Mouse (Mus musculus) embryonic facial prominence, embryonic 10.5 days (tissue): ENCODE data around the gene Vrk3. TPM values are rescaled to one million over a fixed set of nuclear protein-coding genes. Genes with fewer than 3 reads are reported as not detected.
A peak's percentile ranks its signal among the peaks of the same experiment; 100 is the strongest.

Experiments used
- DNase-seq: peaks from one replicate; pipeline ENCODE4 v3.0.0-alpha.2; 2017; ENCODE audit warnings: low spot score
- H3K27ac ChIP-seq: fragments of 300-500 bp; sonication (generic); replicated peaks from 2 replicates; pipeline ENCODE4 v1.5.1; 2016; ENCODE audit warnings: mild to moderate bottlenecking
- H3K27me3 ChIP-seq: fragments of 300-500 bp; sonication (generic); replicated peaks from 2 replicates; pipeline ENCODE4 v1.6.1; 2016; ENCODE audit warnings: low read depth, mild to moderate bottlenecking; ENCODE audit not compliant: poor library complexity, severe bottlenecking
- H3K36me3 ChIP-seq: fragments of 300-500 bp; sonication (generic); replicated peaks from 2 replicates; pipeline ENCODE4 v1.6.1; 2016; ENCODE audit warnings: mild to moderate bottlenecking, moderate library complexity
- H3K4me1 ChIP-seq: fragments of 300-500 bp; sonication (generic); 2 replicates; pipeline ENCODE4 v1.6.1; 2016
- H3K4me3 ChIP-seq: fragments of 300-500 bp; sonication (generic); 2 replicates; pipeline ENCODE4 v1.5.1; 2016; ENCODE audit warnings: mild to moderate bottlenecking, moderate library complexity
- H3K9me3 ChIP-seq: fragments of 300-500 bp; sonication (generic); 2 replicates; pipeline ENCODE4 v1.6.1; 2016; ENCODE audit warnings: mild to moderate bottlenecking
- WGBS: fragments of 180-500 bp; shearing (Covaris S2); methylation state at CpG from one replicate; pipeline ENCODE4 v1.1.7; 2016; 5-methylcytosine and 5-hydroxymethylcytosine counted together
- polyA plus RNA-seq: library from polyadenylated mRNA; unstranded; fragments of >200 nt; fragmentation: Nextera tagmentation; extraction: Ambion mirVana; gene quantifications from 2 replicates; pipeline ENCODE4 v1.2.1, GENCODE M21; 2016

The Vrk3 gene
- polyA plus RNA-seq, 1 experiment from 2014 or later: 39.3 TPM

GRCm38 (mm10) chr7:44814423-44814822, 66.2 kb downstream of the Vrk3 start:
- no peak for DNase-seq
- Histone ChIP-seq H3K36me3 (peaks cover 57% of the 10 kb centered on the region), H3K27ac (0 out of 2 replicates have a peak overlapping the region, but pooled peaks have one; percentile 99), H3K4me3 (peak overlapping the region; percentile 77; the same call in 1 of the 2 replicates), H3K9me3 (no peaks in the 10 kb centered on the region), H3K27me3 (no peaks in the 10 kb centered on the region), H3K4me1 (peaks cover 35% of the 10 kb centered on the region)
- 92% methylated on average over 4 of the region's 4 CpGs for WGBS

DNA sequence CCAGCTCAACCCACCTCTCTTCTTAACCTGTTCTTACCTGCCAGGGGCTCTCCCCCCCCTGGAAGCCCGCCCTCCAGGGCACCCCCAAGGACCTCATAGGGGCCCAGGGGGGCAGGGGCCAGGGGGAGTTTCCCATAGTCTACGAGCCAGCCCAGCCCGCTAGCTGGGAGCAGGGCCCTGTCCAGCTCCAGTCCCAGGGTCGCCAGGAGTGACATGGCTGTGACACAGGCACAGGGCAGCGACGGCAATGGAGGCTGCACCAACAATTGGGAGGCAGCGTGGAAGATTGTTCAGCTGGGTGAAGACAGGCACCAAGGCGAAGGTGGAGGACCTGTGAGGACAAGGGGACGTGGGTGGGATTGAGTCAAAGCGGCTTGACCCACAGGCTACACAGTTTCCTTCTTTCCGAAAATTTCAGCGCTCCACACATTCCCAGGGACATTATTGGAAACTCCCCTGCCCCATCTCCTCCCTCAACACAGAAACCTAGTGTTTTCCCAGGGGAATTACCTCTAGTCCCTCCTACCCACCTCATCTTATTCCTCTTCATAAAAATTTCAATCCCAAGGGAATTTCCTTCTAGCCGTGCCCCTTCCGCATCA, 66.8 kb downstream of the Vrk3 start:
- Histone ChIP-seq H3K27ac (peak overlapping the region; percentile 99), H3K4me3 (peak overlapping the region; percentile 77), H3K9me3 (no peaks in the 10 kb centered on the region), H3K4me1 (peaks cover 42% of the 10 kb centered on the region), H3K27me3 (no peaks in the 10 kb centered on the region), H3K36me3 (peaks cover 64% of the 10 kb centered on the region)
- WGBS: 28% methylated on average over 14 of the region's 14 CpGs
- no peak for DNase-seq

DNA sequence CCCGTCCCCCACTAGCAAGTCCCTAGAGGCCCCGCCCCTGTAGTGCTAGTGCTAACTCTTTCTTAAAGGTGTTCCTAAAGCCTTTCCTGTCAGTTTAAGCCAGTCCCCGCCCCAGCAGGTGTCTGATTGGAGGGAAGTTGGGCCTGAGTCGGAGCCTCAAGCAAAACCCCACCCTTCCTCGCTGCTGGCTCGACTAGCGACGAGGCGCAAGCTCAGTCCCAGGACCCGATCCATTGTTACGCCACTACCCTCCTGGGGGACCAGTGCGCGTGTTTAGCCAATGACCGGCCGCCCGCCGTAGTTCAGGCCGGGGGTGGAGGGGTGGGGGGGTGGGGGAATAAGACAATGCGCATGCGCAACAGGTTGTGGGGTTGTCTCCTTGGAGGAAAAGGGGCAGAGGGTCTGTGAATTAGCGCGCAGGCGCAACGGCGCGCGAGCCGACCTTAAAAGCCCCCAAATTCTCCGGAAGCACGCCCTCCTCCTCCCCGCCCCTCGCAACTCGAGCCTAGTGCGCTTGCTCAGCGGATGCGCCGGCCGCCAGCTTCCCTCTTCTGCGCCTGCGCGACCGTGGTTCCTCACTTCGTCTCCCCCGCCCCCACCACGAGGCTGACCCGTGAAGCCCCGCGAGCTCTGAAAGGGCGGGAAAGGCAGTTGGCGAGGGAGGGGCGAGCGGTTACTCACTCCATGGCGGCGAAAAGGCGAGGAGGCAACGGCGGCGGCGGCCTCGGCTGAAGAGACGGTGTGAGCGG, 67.7 kb downstream of the Vrk3 start, which contains the start of the genes Nup62 and Il4i1:
Gene Nup62 (plus strand): TSS at position 368 of the 749 bp plus-strand sequence.
Gene Il4i1 (plus strand): TSS at position 667 of the 749 bp plus-strand sequence.
- peaks cover 48% of the 10 kb centered on the region for H3K4me1 ChIP-seq
- DNase-seq: peak; percentile 100
- peaks cover 67% of the 10 kb centered on the region for H3K36me3 ChIP-seq
- H3K27ac ChIP-seq: peak within 1 kb of the TSS; percentile 99
- H3K9me3 ChIP-seq: no peaks in the 10 kb centered on the region
- under 1% methylated on average over 62 of the region's 62 CpGs for WGBS
- peak within 1 kb of the TSS; percentile 77 for H3K4me3 ChIP-seq
- no peaks in the 10 kb centered on the region for H3K27me3 ChIP-seq

GRCm38 (mm10) chr7:44816470-44817021, 68.3 kb downstream of the Vrk3 start, which contains the start of gene Atf5:
TSS of gene Atf5 (minus strand) at chr7:44816658.
- H3K4me1 ChIP-seq: peaks cover 49% of the 10 kb centered on the region
- H3K4me3 ChIP-seq: peak within 1 kb of the TSS; percentile 77
- H3K27me3 ChIP-seq: no peaks in the 10 kb centered on the region
- DNase-seq: no peak
- no peaks in the 10 kb centered on the region for H3K9me3 ChIP-seq
- peak within 1 kb of the TSS; percentile 99 for H3K27ac ChIP-seq
- WGBS: under 1% methylated on average over 56 of the region's 57 CpGs
- peaks cover 63% of the 10 kb centered on the region for H3K36me3 ChIP-seq

DNA sequence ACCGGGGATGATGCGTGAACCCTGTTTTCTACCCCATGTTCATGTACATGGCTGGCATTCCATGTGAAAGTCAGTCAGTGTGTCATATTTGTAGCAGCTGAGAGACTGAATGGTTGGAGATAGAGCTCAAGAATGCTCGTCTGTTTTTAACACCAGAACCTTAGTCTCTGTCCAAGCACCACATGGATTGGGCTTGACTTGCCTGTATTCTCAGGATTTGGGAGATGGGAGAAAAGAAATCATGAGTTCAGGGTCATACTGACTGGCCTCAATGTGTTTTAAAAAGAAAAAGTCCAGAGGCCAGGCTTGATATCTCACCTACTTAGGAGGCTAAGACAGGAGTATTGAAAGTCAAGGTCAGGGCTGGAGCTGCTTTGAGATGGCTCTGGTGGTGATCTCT, 69.2 kb downstream of the Vrk3 start:
- peaks cover 53% of the 10 kb centered on the region for H3K4me1 ChIP-seq

GRCm38 (mm10) chr7:44818164-44818563, 70.0 kb downstream of the Vrk3 start:
- Histone ChIP-seq H3K36me3 (peaks cover 55% of the 10 kb centered on the region), H3K4me3 (peak overlapping the region; percentile 77), H3K9me3 (no peaks in the 10 kb centered on the region), H3K4me1 (peaks cover 57% of the 10 kb centered on the region), H3K27ac (peak overlapping the region; percentile 10; the same call in 1 of the 2 replicates), H3K27me3 (no peaks in the 10 kb centered on the region)
- WGBS: 53% methylated on average over 2 of the region's 2 CpGs
- no peak for DNase-seq

More for the DNA sequence above, 69.2 kb downstream of the Vrk3 start:
- H3K27ac ChIP-seq: peak overlapping the region; percentile 99
- H3K36me3 ChIP-seq: peaks cover 60% of the 10 kb centered on the region
- peak overlapping the region; percentile 77 for H3K4me3 ChIP-seq
- WGBS: 37% methylated on average over 3 of the region's 3 CpGs
- DNase-seq: no peak
- no peaks in the 10 kb centered on the region for H3K9me3 ChIP-seq
- no peaks in the 10 kb centered on the region for H3K27me3 ChIP-seq

DNA sequence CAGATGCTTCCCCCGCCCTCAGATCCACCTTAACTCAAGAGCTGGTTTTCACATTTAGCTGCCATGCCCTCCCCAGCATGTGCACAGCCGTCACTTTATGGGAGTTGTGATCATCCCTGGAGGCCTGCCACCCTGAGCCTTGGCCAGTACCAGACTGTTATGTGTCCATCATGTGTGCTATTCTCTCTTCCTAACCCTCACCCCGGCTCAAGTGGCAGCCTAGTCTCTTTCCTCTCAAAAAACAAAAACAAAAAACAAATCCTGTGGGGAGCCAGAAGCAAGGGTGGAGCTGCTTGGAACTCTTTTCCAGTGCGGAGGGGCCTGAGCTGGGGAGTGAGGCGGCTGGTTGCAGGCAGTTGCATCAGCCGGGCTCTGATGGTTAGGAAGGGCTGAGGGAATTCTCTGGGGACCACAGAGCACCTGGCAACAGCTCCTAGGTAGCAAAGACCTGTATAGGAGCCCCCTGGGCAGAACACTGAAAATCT, 70.6 kb downstream of the Vrk3 start:
- Histone ChIP-seq H3K36me3 (peaks cover 49% of the 10 kb centered on the region), H3K9me3 (no peaks in the 10 kb centered on the region), H3K27me3 (no peaks in the 10 kb centered on the region), H3K27ac (peak overlapping the region; percentile 27; the same call in 1 of the 2 replicates), H3K4me1 (peaks cover 64% of the 10 kb centered on the region), H3K4me3 (peak overlapping the region; percentile 77)
- no peak for DNase-seq
- WGBS: 51% methylated on average over 6 of the region's 6 CpGs

DNA sequence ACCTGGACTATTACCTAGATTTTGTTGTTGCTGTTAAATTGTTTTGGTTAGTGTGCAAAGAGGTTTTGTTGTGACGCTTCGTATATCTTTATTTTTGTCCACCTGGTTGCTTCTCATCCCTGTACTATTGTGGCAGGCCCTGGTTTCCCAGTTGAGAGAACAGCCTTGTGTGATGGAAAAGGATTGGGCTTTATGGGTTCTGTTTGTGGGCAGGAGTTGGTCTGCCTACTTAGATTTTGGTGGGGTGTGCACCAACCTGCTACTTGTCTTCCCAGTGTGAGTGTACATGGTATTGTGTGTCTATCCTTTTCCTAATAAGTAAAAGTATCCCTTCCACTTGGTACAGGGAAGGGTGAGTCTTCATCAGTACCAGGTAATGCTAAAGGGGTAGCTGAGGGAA, 71.2 kb downstream of the Vrk3 start:
- Histone ChIP-seq H3K4me3 (peak overlapping the region; percentile 77), H3K9me3 (no peaks in the 10 kb centered on the region)
- no peak for DNase-seq

DNA sequence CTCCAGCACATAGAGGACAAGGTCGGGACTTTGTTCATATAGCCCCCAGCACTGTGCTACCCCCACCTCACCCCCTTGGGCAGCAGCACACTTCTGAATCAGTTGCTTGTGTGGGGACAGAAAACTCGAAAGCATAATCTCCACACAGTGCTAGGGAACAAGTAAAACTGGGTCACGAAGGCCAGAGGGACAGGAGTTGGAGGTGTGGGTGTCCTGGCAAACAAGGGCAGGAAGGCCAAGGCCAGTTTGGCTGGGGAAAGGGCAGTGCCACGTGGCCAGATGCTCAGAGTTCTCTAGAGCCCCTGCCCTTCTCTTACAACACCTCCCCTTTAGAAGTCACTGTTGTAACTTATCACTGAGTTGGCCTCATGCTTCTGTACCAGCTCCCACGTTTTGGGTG, 71.7 kb downstream of the Vrk3 start:
- peaks cover 66% of the 10 kb centered on the region for H3K4me1 ChIP-seq
- no peaks in the 10 kb centered on the region for H3K9me3 ChIP-seq
- no peaks in the 10 kb centered on the region for H3K27me3 ChIP-seq
- H3K36me3 ChIP-seq: peaks cover 39% of the 10 kb centered on the region
- no peak for DNase-seq
- peak overlapping the region; percentile 77; the same call in 1 of the 2 replicates for H3K4me3 ChIP-seq
- H3K27ac ChIP-seq: no peak overlapping the region
- WGBS: 71% methylated on average over 5 of the region's 5 CpGs

More for the DNA sequence above, 71.2 kb downstream of the Vrk3 start:
- Histone ChIP-seq H3K27ac (no peak overlapping the region), H3K27me3 (no peaks in the 10 kb centered on the region), H3K36me3 (peaks cover 43% of the 10 kb centered on the region), H3K4me1 (peaks cover 66% of the 10 kb centered on the region)
- 94% methylated on average over 2 of the region's 2 CpGs for WGBS

- peaks cover 43% of the 10 kb centered on the region for H3K36me3 ChIP-seq
- 89% methylated on average over 3 of the region's 3 CpGs for WGBS
- no peaks in the 10 kb centered on the region for H3K9me3 ChIP-seq
- no peak for DNase-seq
- no peaks in the 10 kb centered on the region for H3K27me3 ChIP-seq
- no peak overlapping the region for H3K27ac ChIP-seq
- 0 out of 2 replicates have a peak overlapping the region, but pooled peaks have one; percentile 77 for H3K4me3 ChIP-seq
- peaks cover 60% of the 10 kb centered on the region for H3K4me1 ChIP-seq
Observed at GRCm38 (mm10) chr7:44820525-44820924, 72.3 kb downstream of the Vrk3 start.

DNA sequence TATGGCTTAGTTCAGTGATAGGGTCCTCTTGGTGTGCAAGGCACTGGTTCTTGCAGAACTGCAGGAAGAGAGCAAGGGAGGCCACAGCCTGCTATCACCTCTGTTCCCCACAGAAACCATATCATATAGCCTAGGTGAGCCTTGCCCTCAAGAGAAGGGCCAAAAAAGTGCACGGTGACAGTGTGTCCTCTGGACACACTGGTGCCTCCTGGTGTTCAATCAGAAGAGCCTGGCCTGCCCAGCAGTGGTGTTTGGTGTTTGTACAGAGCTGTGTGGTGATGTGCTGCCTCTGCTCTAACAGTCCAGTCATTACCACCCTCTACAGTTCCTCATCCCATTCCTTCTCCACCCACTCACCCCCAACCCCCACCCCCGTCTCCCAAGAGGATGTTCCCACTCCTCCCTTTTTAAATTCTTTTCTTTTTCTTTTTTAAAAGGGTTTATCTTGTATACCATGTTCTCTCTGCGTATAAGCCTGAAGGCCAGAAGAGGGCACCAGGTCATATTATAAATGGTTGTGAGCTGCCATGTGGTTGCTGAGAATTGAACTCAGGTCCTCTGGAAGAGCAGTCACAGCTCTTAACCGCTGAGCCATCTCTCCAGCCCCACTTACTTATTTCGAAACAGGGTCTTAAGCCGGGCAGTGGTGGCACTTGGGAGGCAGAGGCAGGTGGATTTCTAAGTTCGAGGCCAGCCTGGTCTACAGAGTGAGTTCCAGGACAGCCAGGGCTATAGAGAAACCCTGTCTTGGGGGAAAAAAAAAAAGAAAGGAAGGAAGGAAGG, 73.6 kb downstream of the Vrk3 start:
- H3K4me3 ChIP-seq: 0 out of 2 replicates have a peak overlapping the region, but pooled peaks have one; percentile 5
- H3K27ac ChIP-seq: no peak overlapping the region
- no peaks in the 10 kb centered on the region for H3K9me3 ChIP-seq
- DNase-seq: no peak
- H3K27me3 ChIP-seq: no peaks in the 10 kb centered on the region
- WGBS: 84% methylated on average over 7 of the region's 7 CpGs
- peaks cover 57% of the 10 kb centered on the region for H3K36me3 ChIP-seq
- peaks cover 60% of the 10 kb centered on the region for H3K4me1 ChIP-seq

- no peaks in the 10 kb centered on the region for H3K9me3 ChIP-seq
- H3K36me3 ChIP-seq: peaks cover 68% of the 10 kb centered on the region
- DNase-seq: no peak
- WGBS: 47% methylated on average over 7 of the region's 7 CpGs
- H3K4me3 ChIP-seq: no peak overlapping the region
- H3K27me3 ChIP-seq: no peaks in the 10 kb centered on the region
- no peak overlapping the region for H3K27ac ChIP-seq
- peaks cover 46% of the 10 kb centered on the region for H3K4me1 ChIP-seq
Observed at GRCm38 (mm10) chr7:44823409-44823808, 75.2 kb downstream of the Vrk3 start.
